Mouse (Mus musculus): ENCODE measurements at regions not wholly inside any gene's neighbourhood (a gene's known extent, or its start where the extent isn't known, plus 50 kb on each side); places are given as distances from the start of the nearest gene placed in this dataset.

DNA sequence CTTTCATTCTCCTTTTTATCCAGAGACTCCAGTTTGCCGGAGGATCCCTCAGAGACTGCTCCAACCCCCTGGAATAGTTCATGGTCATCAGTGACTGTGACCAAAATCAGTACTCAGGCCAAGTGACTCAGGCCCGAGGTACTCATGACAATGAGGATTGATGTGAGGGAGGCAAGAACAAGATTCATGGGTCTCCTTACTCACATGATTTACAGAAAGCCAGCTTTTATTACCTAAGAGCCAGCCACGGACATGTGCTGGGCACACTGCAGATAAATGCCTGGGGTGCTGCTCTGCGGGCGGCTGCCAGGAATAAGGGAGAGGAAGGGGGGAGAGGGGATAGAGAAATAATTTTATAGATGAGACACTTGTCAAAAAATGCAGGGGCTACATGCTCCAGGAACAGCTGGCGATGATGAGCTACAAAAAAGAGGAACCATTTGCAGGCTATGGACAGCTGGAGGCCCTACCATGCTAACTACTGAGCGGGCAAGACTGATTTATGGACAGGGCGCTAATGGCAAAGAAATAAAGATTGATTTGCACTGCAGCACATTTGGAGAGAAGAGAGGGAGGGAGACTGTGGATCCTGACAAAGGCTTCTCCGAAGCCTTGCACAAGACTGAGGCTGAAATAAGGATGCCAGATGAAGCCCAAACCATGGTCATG, 289.8 kb downstream of the Cmpk2 start:
- TF ChIP-seq POU5F1 (IDR thresholded peaks at IDR 0.05; ENCODE audit: borderline replicate concordance, low read length): no peak
- no peak for TF ChIP-seq NANOG (IDR thresholded peaks at IDR 0.05; ENCODE audit: borderline replicate concordance, low read length)
- no peak for TF ChIP-seq CTCF (conservative IDR thresholded peaks at IDR 0.05; ENCODE audit: low read length)
- H3K9me3 ChIP-seq (ENCODE audit: low read length): no peaks in the 10 kb centered on the region
- no peaks in the 10 kb centered on the region for H3K4me1 ChIP-seq (replicated peaks; ENCODE audit: low read depth, low read length)
- no peak overlapping the region for H3K4me3 ChIP-seq (replicated peaks; ENCODE audit: low read length)
- no peaks in the 10 kb centered on the region for H3K36me3 ChIP-seq (ENCODE audit: insufficient read depth, low read length)
- no peaks in the 10 kb centered on the region for H3K27me3 ChIP-seq (ENCODE audit: insufficient read depth, low read length)

DNA sequence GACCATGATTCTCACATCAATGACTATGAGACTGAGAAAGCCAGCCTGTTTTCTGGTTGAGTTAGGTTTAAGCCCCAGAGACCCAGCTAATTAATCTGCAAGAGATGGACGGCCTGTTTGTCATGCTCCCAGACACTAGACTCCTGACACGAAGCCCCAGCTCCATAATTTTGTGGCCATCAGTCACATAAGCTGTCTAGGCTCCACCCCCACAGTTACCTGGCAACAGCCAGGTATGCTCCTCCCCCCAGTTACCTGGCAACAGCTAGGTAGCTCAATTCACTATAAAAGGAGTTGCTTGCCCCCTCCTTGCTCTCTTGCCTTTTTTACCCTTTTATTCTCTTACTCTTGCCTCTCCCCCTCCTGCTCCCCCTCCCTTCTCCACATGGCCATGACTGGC, 287.3 kb downstream of the Cmpk2 start:
- Histone ChIP-seq H3K4me1 (replicated peaks; ENCODE audit: low read depth, low read length) (no peaks in the 10 kb centered on the region), H3K4me3 (replicated peaks; ENCODE audit: low read length) (no peak overlapping the region), H3K27me3 (ENCODE audit: insufficient read depth, low read length) (no peaks in the 10 kb centered on the region), H3K36me3 (ENCODE audit: insufficient read depth, low read length) (no peaks in the 10 kb centered on the region), H3K9me3 (ENCODE audit: low read length) (no peaks in the 10 kb centered on the region)
- TF ChIP-seq POU5F1 (IDR thresholded peaks at IDR 0.05; ENCODE audit: borderline replicate concordance, low read length): no peak

DNA sequence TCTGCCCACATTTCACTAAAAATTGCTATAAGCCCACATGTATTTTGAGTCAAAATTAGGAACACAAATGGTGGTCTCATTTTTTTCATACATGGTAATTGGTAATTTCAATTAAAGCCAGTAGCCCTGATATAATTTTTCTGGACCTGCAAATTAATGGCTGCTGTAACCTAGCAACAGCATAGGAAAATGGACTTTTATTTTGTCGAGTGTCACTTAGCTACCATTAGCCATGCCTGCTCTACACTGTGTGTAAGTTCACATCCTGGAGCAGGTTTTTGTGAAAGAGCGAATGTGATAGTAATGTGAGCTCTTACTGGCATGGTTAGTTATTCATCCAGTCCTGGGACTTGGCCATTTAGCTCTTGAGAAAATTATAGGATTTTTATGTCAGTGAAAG, 285.6 kb downstream of the Cmpk2 start:
- Histone ChIP-seq H3K36me3 (ENCODE audit: insufficient read depth, low read length) (no peaks in the 10 kb centered on the region), H3K27me3 (ENCODE audit: insufficient read depth, low read length) (no peaks in the 10 kb centered on the region), H3K4me3 (replicated peaks; ENCODE audit: low read length) (no peak overlapping the region), H3K4me1 (replicated peaks; ENCODE audit: low read depth, low read length) (no peaks in the 10 kb centered on the region), H3K9me3 (ENCODE audit: low read length) (no peaks in the 10 kb centered on the region)
- no peak for TF ChIP-seq CTCF (conservative IDR thresholded peaks at IDR 0.05; ENCODE audit: low read length)
- no peak for TF ChIP-seq NANOG (IDR thresholded peaks at IDR 0.05; ENCODE audit: borderline replicate concordance, low read length)
- TF ChIP-seq POU5F1 (IDR thresholded peaks at IDR 0.05; ENCODE audit: borderline replicate concordance, low read length): no peak

DNA sequence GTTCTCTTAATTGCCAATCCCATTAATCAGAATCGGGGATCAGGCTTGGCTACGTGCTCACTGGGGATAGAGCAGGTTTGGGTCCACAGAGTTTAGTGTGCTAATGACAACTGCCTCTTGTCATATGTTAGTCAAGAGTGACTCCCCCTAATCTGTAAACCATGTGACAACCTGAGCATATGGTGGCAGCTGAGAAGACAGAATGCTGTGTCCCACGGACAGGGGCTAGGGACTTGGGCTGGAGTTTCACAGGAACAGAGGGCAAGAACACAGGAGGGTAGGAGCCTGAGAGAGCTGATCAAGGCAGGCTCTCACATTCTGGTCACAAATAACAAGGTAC, 265.5 kb downstream of the Cmpk2 start:
- Histone ChIP-seq H3K4me3 (replicated peaks; ENCODE audit: low read length) (no peak overlapping the region), H3K9me3 (ENCODE audit: low read length) (no peaks in the 10 kb centered on the region), H3K36me3 (ENCODE audit: insufficient read depth, low read length) (no peaks in the 10 kb centered on the region), H3K27me3 (ENCODE audit: insufficient read depth, low read length) (no peaks in the 10 kb centered on the region), H3K4me1 (replicated peaks; ENCODE audit: low read depth, low read length) (no peaks in the 10 kb centered on the region)
- TF ChIP-seq NANOG (IDR thresholded peaks at IDR 0.05; ENCODE audit: borderline replicate concordance, low read length) (no peak), POU5F1 (IDR thresholded peaks at IDR 0.05; ENCODE audit: borderline replicate concordance, low read length) (no peak), CTCF (conservative IDR thresholded peaks at IDR 0.05; ENCODE audit: low read length) (no peak)

DNA sequence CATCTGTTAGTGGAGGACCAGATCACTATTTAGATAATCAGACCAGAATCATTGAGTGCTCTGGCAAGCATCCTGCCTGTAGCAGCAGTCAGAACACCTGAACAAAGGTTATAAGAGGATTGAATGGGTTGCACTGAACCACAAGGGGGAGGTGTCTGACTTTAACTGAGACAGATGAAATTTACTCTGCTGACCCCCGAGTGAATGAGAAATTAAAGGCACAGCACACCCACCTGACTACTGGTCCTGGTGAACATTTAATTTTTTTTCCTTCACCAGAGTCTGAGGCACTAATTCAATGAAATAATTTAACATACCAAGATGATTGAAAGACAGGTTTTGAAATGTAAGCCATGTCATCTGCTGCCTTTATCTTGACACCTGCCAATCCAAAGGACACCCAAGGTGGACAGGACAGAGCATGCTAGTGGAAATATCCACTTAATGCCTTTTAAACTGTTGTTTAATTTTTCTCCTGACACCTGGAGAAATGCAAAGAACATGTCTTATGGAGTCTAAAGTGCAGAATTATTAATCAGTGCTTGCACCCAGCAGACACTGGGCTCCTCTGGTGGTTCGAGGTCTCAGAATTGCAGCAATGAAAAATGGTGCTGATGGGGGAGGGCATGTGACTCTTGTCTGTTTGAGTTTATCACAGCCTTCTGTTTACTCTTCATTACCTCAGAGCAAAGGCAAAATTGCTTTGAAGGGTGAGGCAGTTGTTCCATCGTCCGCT, 265.0 kb downstream of the Cmpk2 start:
- no peaks in the 10 kb centered on the region for H3K4me1 ChIP-seq (replicated peaks; ENCODE audit: low read depth, low read length)
- H3K4me3 ChIP-seq (replicated peaks; ENCODE audit: low read length): no peak overlapping the region
- TF ChIP-seq NANOG (IDR thresholded peaks at IDR 0.05; ENCODE audit: borderline replicate concordance, low read length) (no peak), POU5F1 (IDR thresholded peaks at IDR 0.05; ENCODE audit: borderline replicate concordance, low read length) (no peak)
- H3K9me3 ChIP-seq (ENCODE audit: low read length): no peaks in the 10 kb centered on the region
- H3K36me3 ChIP-seq (ENCODE audit: insufficient read depth, low read length): no peaks in the 10 kb centered on the region
- no peaks in the 10 kb centered on the region for H3K27me3 ChIP-seq (ENCODE audit: insufficient read depth, low read length)

DNA sequence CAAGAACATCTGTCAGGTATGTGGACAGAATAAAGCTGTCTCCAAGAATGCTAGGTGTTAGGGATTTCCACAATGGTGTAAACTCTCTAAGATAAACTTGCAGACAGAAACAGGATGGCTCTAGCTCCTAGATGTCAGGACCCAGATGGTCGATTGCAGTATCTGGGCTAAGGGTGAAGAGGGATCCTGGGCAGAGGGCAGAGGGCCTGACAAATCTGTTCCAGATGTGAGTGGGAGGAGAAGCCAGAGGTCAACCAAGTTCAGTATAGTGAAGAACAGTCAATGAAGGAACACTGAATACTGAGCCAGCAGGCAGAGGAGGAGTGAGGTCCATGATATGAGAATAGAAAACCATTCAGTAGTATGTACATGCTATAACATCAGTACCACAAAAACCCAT, 254.4 kb downstream of the Cmpk2 start:
- Histone ChIP-seq H3K4me3 (replicated peaks; ENCODE audit: low read length) (no peak overlapping the region), H3K4me1 (replicated peaks; ENCODE audit: low read depth, low read length) (no peaks in the 10 kb centered on the region), H3K27me3 (ENCODE audit: insufficient read depth, low read length) (no peaks in the 10 kb centered on the region), H3K36me3 (ENCODE audit: insufficient read depth, low read length) (no peaks in the 10 kb centered on the region), H3K9me3 (ENCODE audit: low read length) (no peaks in the 10 kb centered on the region)
- TF ChIP-seq POU5F1 (IDR thresholded peaks at IDR 0.05; ENCODE audit: borderline replicate concordance, low read length) (no peak), CTCF (conservative IDR thresholded peaks at IDR 0.05; ENCODE audit: low read length) (no peak), NANOG (IDR thresholded peaks at IDR 0.05; ENCODE audit: borderline replicate concordance, low read length) (no peak)

DNA sequence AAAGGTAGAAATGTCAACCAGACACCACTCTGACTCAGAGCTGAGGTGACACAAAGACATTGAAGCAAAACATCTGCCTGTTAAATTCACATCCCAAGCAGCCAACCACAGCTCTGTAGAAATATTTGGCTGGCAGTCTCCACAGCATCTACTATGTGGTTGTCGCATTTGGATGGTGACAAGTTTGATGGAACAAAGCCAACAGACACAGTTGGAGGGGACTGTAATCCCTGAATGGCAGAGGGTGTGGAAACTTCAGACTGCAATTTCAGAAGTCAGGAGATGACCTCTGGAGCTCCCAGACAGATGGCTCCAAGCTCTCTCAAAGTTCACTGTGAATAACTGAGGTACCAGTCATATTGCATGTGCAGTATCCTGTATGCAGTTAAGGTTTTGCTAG, 229.8 kb downstream of the Cmpk2 start:
- no peak overlapping the region for H3K4me3 ChIP-seq (replicated peaks; ENCODE audit: low read length)
- no peaks in the 10 kb centered on the region for H3K36me3 ChIP-seq (ENCODE audit: insufficient read depth, low read length)
- no peaks in the 10 kb centered on the region for H3K4me1 ChIP-seq (replicated peaks; ENCODE audit: low read depth, low read length)
- H3K27me3 ChIP-seq (ENCODE audit: insufficient read depth, low read length): no peaks in the 10 kb centered on the region
- no peaks in the 10 kb centered on the region for H3K9me3 ChIP-seq (ENCODE audit: low read length)
- no peak for TF ChIP-seq NANOG (IDR thresholded peaks at IDR 0.05; ENCODE audit: borderline replicate concordance, low read length)
- no peak for TF ChIP-seq POU5F1 (IDR thresholded peaks at IDR 0.05; ENCODE audit: borderline replicate concordance, low read length)
- no peak for TF ChIP-seq CTCF (conservative IDR thresholded peaks at IDR 0.05; ENCODE audit: low read length)

DNA sequence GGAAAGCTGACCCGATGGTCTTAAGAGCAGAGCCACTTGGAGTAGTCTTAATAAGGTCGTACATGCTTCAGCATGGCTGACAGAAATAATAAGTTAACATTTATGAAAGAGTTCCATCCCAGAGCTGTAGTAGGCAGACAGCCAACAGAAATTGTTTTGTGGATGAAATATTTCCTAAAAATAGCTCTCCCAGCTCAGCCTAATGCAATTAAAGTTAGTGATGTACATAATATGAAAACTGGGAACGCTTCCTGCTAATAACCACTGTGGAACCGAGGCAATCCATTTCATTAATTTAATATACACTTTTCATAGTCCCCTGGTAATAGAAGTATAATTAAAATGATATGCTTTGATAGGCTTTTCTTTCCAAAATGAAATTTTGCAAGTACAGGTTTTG, 219.0 kb downstream of the Cmpk2 start:
- TF ChIP-seq POU5F1 (IDR thresholded peaks at IDR 0.05; ENCODE audit: borderline replicate concordance, low read length): no peak
- no peak for TF ChIP-seq CTCF (conservative IDR thresholded peaks at IDR 0.05; ENCODE audit: low read length)
- TF ChIP-seq NANOG (IDR thresholded peaks at IDR 0.05; ENCODE audit: borderline replicate concordance, low read length): no peak
- Histone ChIP-seq H3K4me3 (replicated peaks; ENCODE audit: low read length) (no peak overlapping the region), H3K4me1 (replicated peaks; ENCODE audit: low read depth, low read length) (no peaks in the 10 kb centered on the region), H3K36me3 (ENCODE audit: insufficient read depth, low read length) (no peaks in the 10 kb centered on the region), H3K9me3 (ENCODE audit: low read length) (no peaks in the 10 kb centered on the region), H3K27me3 (ENCODE audit: insufficient read depth, low read length) (no peaks in the 10 kb centered on the region)

DNA sequence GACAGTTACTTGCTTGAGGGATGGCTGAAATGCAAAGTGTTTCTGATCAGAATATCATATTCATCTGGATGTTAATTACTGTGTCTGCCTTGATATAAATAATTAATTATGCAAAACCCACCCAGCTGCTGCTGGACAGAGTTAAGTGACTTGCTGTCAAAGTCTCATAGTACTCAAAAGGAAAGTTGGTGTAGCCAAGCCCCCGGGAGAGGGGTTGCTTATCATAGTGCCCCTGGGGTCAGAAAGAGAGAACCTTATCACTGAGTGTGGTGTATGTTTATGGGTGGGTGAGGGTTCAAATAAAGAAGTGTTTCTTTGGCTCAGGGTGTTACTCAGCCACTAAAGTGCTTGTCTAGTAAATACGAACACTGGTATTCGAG, 211.6 kb downstream of the Cmpk2 start:
- H3K36me3 ChIP-seq (ENCODE audit: insufficient read depth, low read length): no peaks in the 10 kb centered on the region
- TF ChIP-seq CTCF (conservative IDR thresholded peaks at IDR 0.05; ENCODE audit: low read length) (no peak), POU5F1 (IDR thresholded peaks at IDR 0.05; ENCODE audit: borderline replicate concordance, low read length) (no peak), NANOG (IDR thresholded peaks at IDR 0.05; ENCODE audit: borderline replicate concordance, low read length) (no peak)
- H3K4me1 ChIP-seq (replicated peaks; ENCODE audit: low read depth, low read length): no peaks in the 10 kb centered on the region
- H3K4me3 ChIP-seq (replicated peaks; ENCODE audit: low read length): no peak overlapping the region
- no peaks in the 10 kb centered on the region for H3K9me3 ChIP-seq (ENCODE audit: low read length)
- no peaks in the 10 kb centered on the region for H3K27me3 ChIP-seq (ENCODE audit: insufficient read depth, low read length)

Data from E14TG2a.4 (cell line).